Mouse (Mus musculus) liver, embryonic 11.5 days (tissue): ENCODE measurements at regions not wholly inside any gene's neighbourhood (a gene's known extent, or its start where the extent isn't known, plus 50 kb on each side); places are given as distances from the start of the nearest gene placed in this dataset.

ENCODE experiments used
- ATAC-seq: fragments of 200-750 bp; cut with Nextera tagmentation; replicated peaks from 2 replicates; pipeline ENCODE4 v1.8.0; 2017; ENCODE audit warnings: moderate number of reproducible peaks, mild to moderate bottlenecking, moderate TSS enrichment, moderate library complexity; ENCODE audit not compliant: low FRiP score
- DNase-seq: peaks from one replicate; pipeline ENCODE4 v3.0.0-alpha.2; 2017; ENCODE audit warnings: low spot score
- H3K27ac ChIP-seq: fragments of 300-500 bp; sonication (generic); 2 replicates; pipeline ENCODE4 v1.5.1; 2014; ENCODE audit warnings: mild to moderate bottlenecking, low read depth, low read length, control low read depth
- H3K27me3 ChIP-seq: fragments of 300-500 bp; sonication (generic); replicated peaks from 2 replicates; pipeline ENCODE4 v1.6.1; 2014; ENCODE audit warnings: low read length, mixed read lengths; ENCODE audit not compliant: control insufficient read depth, insufficient read depth
- H3K36me3 ChIP-seq: fragments of 300-500 bp; sonication (generic); 2 replicates; pipeline ENCODE4 v1.6.1; 2014; ENCODE audit warnings: mild to moderate bottlenecking, low read length, moderate library complexity, mixed read lengths; ENCODE audit not compliant: control insufficient read depth, insufficient read depth
- H3K4me1 ChIP-seq: fragments of 300-500 bp; sonication (generic); replicated peaks from 2 replicates; pipeline ENCODE4 v1.6.1; 2014; ENCODE audit warnings: low read length, mixed read lengths; ENCODE audit not compliant: control insufficient read depth, insufficient read depth
- H3K4me2 ChIP-seq: fragments of 300-500 bp; sonication (generic); 2 replicates; pipeline ENCODE4 v1.6.1; 2014; ENCODE audit warnings: mild to moderate bottlenecking, control low read depth, moderate library complexity
- H3K4me3 ChIP-seq: fragments of 300-500 bp; sonication (generic); 2 replicates; pipeline ENCODE4 v1.5.1; 2014; ENCODE audit warnings: low read depth, low read length, control low read depth
- H3K9ac ChIP-seq: fragments of 300-500 bp; sonication (generic); 2 replicates; pipeline ENCODE4 v1.6.1; 2014; ENCODE audit warnings: low read depth, low read length, control low read depth
- H3K9me3 ChIP-seq: fragments of 300-500 bp; sonication (generic); 2 replicates; pipeline ENCODE4 v1.6.1; 2016; ENCODE audit warnings: low read length, inconsistent platforms, mixed read lengths; ENCODE audit not compliant: control insufficient read depth
- WGBS: fragments of 180-500 bp; shearing (Covaris S2); extraction: QIAGEN DNeasy Blood & Tissue Kit; methylation state at CpG from one replicate; pipeline ENCODE4 v1.1.7; 2014; 5-methylcytosine and 5-hydroxymethylcytosine counted together

DNA sequence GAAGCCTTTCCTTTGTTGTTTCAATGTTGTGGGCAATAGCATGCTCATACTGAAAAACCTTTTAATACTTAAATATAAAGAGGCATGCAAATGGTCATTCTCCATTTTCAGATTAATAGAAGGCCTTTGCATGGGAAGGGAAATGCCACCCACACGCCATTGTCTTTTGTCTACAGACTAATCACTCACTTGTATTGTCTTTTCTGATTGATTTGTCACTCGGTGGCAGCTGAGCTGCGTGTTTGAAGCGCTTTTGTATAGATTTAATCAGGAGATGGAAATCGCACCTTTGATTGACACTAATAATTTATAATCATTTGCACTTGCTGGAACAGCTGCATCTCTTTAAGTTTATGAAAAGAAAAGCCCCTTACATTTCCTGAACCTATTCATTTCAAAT, 953.4 kb downstream of the Gbe1 start:
- Histone ChIP-seq H3K9me3 (no peaks in the 10 kb centered on the region), H3K4me2 (no peak overlapping the region), H3K27me3 (no peaks in the 10 kb centered on the region), H3K27ac (no peak overlapping the region), H3K36me3 (no peaks in the 10 kb centered on the region), H3K9ac (no peak overlapping the region), H3K4me3 (no peak overlapping the region), H3K4me1 (no peaks in the 10 kb centered on the region)
- 74% methylated on average over 5 of the region's 5 CpGs for whole genome bisulfite sequencing
- ATAC-seq (no peak), DNase-seq (no peak)
